Mouse (Mus musculus) lung, embryonic 16.5 days (tissue): ENCODE data around the gene Tgm1. TPM values are rescaled to one million over a fixed set of nuclear protein-coding genes. Genes with fewer than 3 reads are reported as not detected.

ENCODE experiments used
- ATAC-seq: fragments of 200-750 bp; cut with Nextera tagmentation; 2 replicates; pipeline ENCODE4 v1.8.0; 2017; ENCODE audit warnings: low read depth, mild to moderate bottlenecking, moderate library complexity
- H3K27ac ChIP-seq: fragments of 300-500 bp; sonication (generic); 2 replicates; pipeline ENCODE4 v1.5.1; 2014; ENCODE audit warnings: mild to moderate bottlenecking, control low read depth, low read length
- H3K27me3 ChIP-seq: fragments of 300-500 bp; sonication (generic); 2 replicates; pipeline ENCODE4 v1.6.1; 2014; ENCODE audit warnings: low read depth, low read length, mixed read lengths; ENCODE audit not compliant: control insufficient read depth, insufficient read depth
- H3K36me3 ChIP-seq: fragments of 300-500 bp; sonication (generic); 2 replicates; pipeline ENCODE4 v1.6.1; 2014; ENCODE audit warnings: low read length; ENCODE audit not compliant: control insufficient read depth, insufficient read depth
- H3K4me1 ChIP-seq: fragments of 300-500 bp; sonication (generic); replicated peaks from 2 replicates; pipeline ENCODE4 v1.6.1; 2014; ENCODE audit warnings: low read length, mixed read lengths; ENCODE audit not compliant: control insufficient read depth, insufficient read depth
- H3K4me2 ChIP-seq: fragments of 300-500 bp; sonication (generic); 2 replicates; pipeline ENCODE4 v1.6.1; 2014; ENCODE audit warnings: low read depth, low read length, control low read depth
- H3K4me3 ChIP-seq: fragments of 300-500 bp; sonication (generic); 2 replicates; pipeline ENCODE4 v1.5.1; 2014; ENCODE audit warnings: mild to moderate bottlenecking, low read length, control low read depth
- H3K9ac ChIP-seq: fragments of 300-500 bp; sonication (generic); 2 replicates; pipeline ENCODE4 v1.6.1; 2014; ENCODE audit warnings: low read length, control low read depth
- H3K9me3 ChIP-seq: fragments of 300-500 bp; sonication (generic); 2 replicates; pipeline ENCODE4 v1.6.1; 2016; ENCODE audit warnings: low read length; ENCODE audit not compliant: control insufficient read depth
- WGBS: fragments of 180-500 bp; shearing (Covaris S2); extraction: QIAGEN DNeasy Blood & Tissue Kit; methylation state at CpG from one replicate; pipeline ENCODE4 v1.1.7; 2014; 5-methylcytosine and 5-hydroxymethylcytosine counted together
- polyA plus RNA-seq: library from polyadenylated mRNA; unstranded; fragments of >200 nt; fragmentation: Nextera tagmentation; extraction: Ambion mirVana; gene quantifications from 2 replicates; pipeline ENCODE4 v1.2.1, GENCODE M21; 2015

Gene Tgm1
- polyA plus RNA-seq, 1 experiment from 2014 or later = 3.2 TPM

DNA sequence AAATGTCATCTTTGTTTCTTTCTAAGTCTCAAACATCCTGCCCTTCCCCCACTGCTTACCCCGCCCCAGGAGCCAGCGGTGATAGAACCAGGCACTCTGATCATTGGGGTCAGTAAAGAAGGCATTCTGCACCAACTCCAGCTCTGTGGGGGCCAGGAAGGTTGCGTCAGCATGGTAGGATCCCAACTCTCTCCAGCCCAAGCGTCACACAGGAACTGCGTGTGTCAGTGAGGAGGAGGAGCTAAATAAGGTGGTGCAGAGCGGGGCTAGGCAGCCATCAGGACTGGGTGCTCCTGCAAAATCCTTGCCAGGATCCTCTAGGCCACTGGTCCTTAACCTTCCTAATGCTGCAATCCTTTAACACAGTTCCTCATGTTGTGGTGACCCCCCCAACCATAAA lies 6.0 kb upstream of the Tgm1 start:
- WGBS = 84% methylated on average over 6 of the region's 6 CpGs

DNA sequence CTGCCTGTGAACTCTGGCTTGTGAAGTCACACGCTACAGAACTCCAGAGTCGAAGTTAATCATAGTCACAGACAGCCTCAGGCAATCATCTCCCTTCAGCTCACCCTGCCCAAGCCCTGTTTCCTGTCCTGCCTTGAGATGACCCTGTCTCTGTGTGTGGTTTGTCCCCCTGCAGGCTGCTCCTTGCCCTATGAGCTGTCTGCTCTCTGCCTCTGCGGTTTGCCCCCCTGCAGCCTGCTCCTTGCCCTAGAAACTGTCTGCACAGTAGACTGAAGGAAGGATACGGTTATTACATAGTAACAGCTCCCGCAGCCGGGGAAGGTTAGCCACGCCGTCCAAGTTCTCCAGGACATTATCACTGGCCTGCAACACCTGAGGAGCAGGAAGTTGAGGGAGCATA lies 3.2 kb upstream of the Tgm1 start:
- H3K4me1 ChIP-seq = peaks cover 19% of the 10 kb centered on the region
- no peak overlapping the region for H3K27ac ChIP-seq
- no peak overlapping the region for H3K4me3 ChIP-seq
- H3K36me3 ChIP-seq = peaks cover 12% of the 10 kb centered on the region
- 80% methylated on average over 8 of the region's 8 CpGs for WGBS
- H3K27me3 ChIP-seq = no peaks in the 10 kb centered on the region; the same call in 1 of the 2 replicates
- no peak for ATAC-seq
- H3K4me2 ChIP-seq = no peak overlapping the region
- no peaks in the 10 kb centered on the region for H3K9me3 ChIP-seq
- H3K9ac ChIP-seq = no peak overlapping the region

More for the DNA sequence above, 6.0 kb upstream of the Tgm1 start:
- Histone ChIP-seq H3K9me3 (no peaks in the 10 kb centered on the region), H3K27me3 (no peaks in the 10 kb centered on the region), H3K4me1 (peaks cover 11% of the 10 kb centered on the region), H3K9ac (no peak overlapping the region), H3K27ac (no peak overlapping the region), H3K36me3 (peaks cover 12% of the 10 kb centered on the region), H3K4me2 (no peak overlapping the region), H3K4me3 (no peak overlapping the region)
- no peak for ATAC-seq

GRCm38 (mm10) chr14:55716271-55716670 lies 2.5 kb upstream of the Tgm1 start:
- H3K9me3 ChIP-seq = no peaks in the 10 kb centered on the region
- H3K4me1 ChIP-seq = peaks cover 17% of the 10 kb centered on the region
- no peak overlapping the region for H3K4me2 ChIP-seq
- WGBS = 93% methylated on average over 6 of the region's 6 CpGs
- H3K9ac ChIP-seq = no peak overlapping the region
- no peaks in the 10 kb centered on the region; the same call in 1 of the 2 replicates for H3K27me3 ChIP-seq
- H3K4me3 ChIP-seq = no peak overlapping the region
- ATAC-seq = no peak
- peaks cover 12% of the 10 kb centered on the region for H3K36me3 ChIP-seq
- no peak overlapping the region for H3K27ac ChIP-seq

DNA sequence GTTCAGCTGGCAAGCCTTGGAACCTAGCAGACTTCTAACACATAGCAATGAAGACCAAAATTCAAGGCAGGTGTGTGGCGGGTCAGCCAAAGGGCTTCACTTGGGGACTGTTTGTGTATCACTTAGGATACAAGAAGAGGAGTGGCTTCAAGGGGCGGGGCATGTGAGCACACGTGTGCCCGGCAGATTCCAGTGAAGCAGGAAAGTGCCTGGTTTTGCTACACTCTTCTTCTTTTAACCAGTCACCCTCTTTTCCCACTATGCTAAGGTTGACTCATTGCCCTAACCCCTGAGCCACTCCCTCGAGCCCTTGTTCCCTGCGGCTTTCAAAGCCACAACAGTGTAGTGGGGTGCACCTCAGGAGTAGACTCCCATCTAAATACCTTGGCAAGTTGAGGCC lies 1.2 kb upstream of the Tgm1 start:
- no peaks in the 10 kb centered on the region for H3K9me3 ChIP-seq
- no peak overlapping the region for H3K9ac ChIP-seq
- H3K4me1 ChIP-seq = peaks cover 16% of the 10 kb centered on the region
- H3K27ac ChIP-seq = peak overlapping the region; percentile 14; the same call in 1 of the 2 replicates
- H3K4me3 ChIP-seq = no peak overlapping the region
- peaks cover 9% of the 10 kb centered on the region for H3K36me3 ChIP-seq
- ATAC-seq = peak; percentile 39; the same call in 1 of the 2 replicates
- H3K27me3 ChIP-seq = no peaks in the 10 kb centered on the region; the same call in 1 of the 2 replicates
- 27% methylated on average over 6 of the region's 6 CpGs for WGBS
- no peak overlapping the region for H3K4me2 ChIP-seq

- peaks cover 16% of the 10 kb centered on the region for H3K4me1 ChIP-seq
- peaks cover 2% of the 10 kb centered on the region for H3K36me3 ChIP-seq
- peak overlapping the region; percentile 53 for H3K27ac ChIP-seq
- no peaks in the 10 kb centered on the region for H3K9me3 ChIP-seq
- WGBS = 9% methylated on average over 25 of the region's 25 CpGs
- no peaks in the 10 kb centered on the region; the same call in 1 of the 2 replicates for H3K27me3 ChIP-seq
- peak overlapping the region; percentile 53 for H3K4me2 ChIP-seq
- peak overlapping the region; percentile 57 for H3K9ac ChIP-seq
- peak; percentile 65 for ATAC-seq
- H3K4me3 ChIP-seq = peak overlapping the region; percentile 22
Observed at GRCm38 (mm10) chr14:55713007-55713728, 558 bp downstream of the Tgm1 start.

- no peak for ATAC-seq
- H3K27me3 ChIP-seq = no peaks in the 10 kb centered on the region; the same call in 1 of the 2 replicates
- no peak overlapping the region for H3K9ac ChIP-seq
- H3K4me3 ChIP-seq = no peak overlapping the region
- WGBS = 77% methylated on average over 7 of the region's 7 CpGs
- H3K4me2 ChIP-seq = no peak overlapping the region
- H3K36me3 ChIP-seq = no peaks in the 10 kb centered on the region
- no peak overlapping the region for H3K27ac ChIP-seq
- no peaks in the 10 kb centered on the region for H3K9me3 ChIP-seq
- H3K4me1 ChIP-seq = peaks cover 16% of the 10 kb centered on the region
Observed at GRCm38 (mm10) chr14:55711786-55712185, 1.9 kb downstream of the Tgm1 start.

DNA sequence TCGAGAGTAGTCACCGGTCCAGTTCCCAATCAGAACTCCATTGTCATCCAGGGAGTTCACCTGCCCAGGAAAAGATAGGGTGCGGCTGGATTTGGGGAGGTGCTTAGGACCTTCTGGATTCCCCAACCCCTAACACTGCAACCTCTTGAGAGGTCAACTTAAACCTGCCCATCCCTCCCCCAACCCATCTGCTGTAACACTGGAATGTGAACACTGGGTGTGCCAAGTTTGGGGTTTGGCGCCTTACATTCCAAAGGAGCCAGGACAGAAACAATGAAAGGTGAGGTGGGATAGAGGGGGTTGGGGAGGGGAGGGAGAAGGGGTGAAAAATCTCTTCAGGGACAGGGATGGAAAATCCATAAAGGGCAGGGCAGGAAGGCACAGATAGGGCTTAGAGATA lies 4.2 kb downstream of the Tgm1 start:
- H3K4me3 ChIP-seq = no peak overlapping the region
- no peaks in the 10 kb centered on the region; the same call in 1 of the 2 replicates for H3K27me3 ChIP-seq
- 77% methylated on average over 4 of the region's 4 CpGs for WGBS
- H3K27ac ChIP-seq = no peak overlapping the region
- no peak overlapping the region for H3K9ac ChIP-seq
- H3K9me3 ChIP-seq = no peaks in the 10 kb centered on the region
- H3K36me3 ChIP-seq = no peaks in the 10 kb centered on the region
- 0 out of 2 replicates have a peak, but pooled peaks have one; percentile 19 for ATAC-seq
- H3K4me1 ChIP-seq = peaks cover 8% of the 10 kb centered on the region
- no peak overlapping the region for H3K4me2 ChIP-seq

- Histone ChIP-seq H3K27ac (no peak overlapping the region), H3K4me1 (no peaks in the 10 kb centered on the region), H3K4me2 (no peak overlapping the region), H3K36me3 (no peaks in the 10 kb centered on the region), H3K27me3 (no peaks in the 10 kb centered on the region), H3K9ac (no peak overlapping the region), H3K9me3 (no peaks in the 10 kb centered on the region), H3K4me3 (no peak overlapping the region)
- WGBS = 56% methylated on average over 5 of the region's 5 CpGs
- no peak for ATAC-seq
Observed at GRCm38 (mm10) chr14:55707397-55707796, 6.3 kb downstream of the Tgm1 start.

- no peaks in the 10 kb centered on the region for H3K27me3 ChIP-seq
- no peak overlapping the region for H3K4me3 ChIP-seq
- H3K9me3 ChIP-seq = no peaks in the 10 kb centered on the region
- H3K36me3 ChIP-seq = no peaks in the 10 kb centered on the region
- no peak overlapping the region for H3K4me2 ChIP-seq
- no peak for ATAC-seq
- H3K4me1 ChIP-seq = no peaks in the 10 kb centered on the region
- no peak overlapping the region for H3K27ac ChIP-seq
- H3K9ac ChIP-seq = no peak overlapping the region
- 80% methylated on average over 8 of the region's 8 CpGs for WGBS
Observed at GRCm38 (mm10) chr14:55706051-55706600, 7.6 kb downstream of the Tgm1 start.
